Mouse (Mus musculus) left cerebral cortex, adult 11 months (tissue): ENCODE measurements around the gene Elavl3.
A peak's percentile ranks its signal among the peaks of the same experiment; 100 is the strongest.

Source experiments
- DNase-seq: peaks from one replicate; pipeline ENCODE4 v3.0.0; 2022; ENCODE audit warnings: low spot score

Elavl3 gene

DNA sequence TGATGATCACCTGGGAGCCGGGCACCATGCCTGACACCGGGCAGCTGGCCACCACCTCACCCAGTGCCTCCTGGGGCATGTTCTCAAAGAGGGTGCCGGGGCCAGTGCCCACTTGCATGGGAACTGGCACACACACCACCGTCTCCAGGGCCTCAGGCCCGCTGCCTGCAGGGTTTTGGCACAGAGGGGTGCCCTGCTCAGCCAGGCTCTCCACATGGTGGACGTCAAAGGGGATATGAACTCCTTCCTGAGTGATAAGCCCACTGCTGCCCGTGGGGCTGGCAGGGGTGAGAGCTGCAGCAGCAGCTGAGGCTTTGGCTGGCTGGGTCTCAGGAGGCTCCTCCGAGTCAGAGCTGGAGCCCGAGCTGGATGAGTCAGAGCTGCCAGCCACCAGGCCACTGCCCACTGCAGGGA lies 6.2 kb upstream of the Elavl3 start:
- no peak for DNase-seq

DNA sequence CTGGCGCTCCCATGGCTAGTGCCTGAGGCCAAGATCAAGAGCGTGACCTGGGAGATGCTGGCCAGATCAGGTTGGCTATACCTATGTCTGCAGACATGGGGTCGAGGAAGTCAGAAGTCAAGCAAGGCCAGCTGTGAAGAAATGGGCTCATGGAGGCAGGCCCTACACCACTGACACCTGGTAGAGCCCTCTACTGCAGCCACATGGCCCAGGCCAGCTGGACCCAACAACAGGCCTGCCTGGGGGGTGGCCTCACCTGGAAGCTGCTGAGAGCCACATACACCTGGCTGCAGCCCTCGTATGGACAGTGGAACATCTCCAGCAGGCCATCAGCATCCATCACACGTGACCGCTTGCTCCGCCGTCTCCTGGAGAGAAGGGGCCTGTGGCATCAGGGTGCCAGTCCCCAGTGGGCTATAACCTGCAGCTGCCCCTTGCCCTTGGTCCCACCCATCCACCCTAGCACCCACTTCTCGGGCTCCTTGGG lies 5.3 kb upstream of the Elavl3 start:
- DNase-seq: no peak

DNA sequence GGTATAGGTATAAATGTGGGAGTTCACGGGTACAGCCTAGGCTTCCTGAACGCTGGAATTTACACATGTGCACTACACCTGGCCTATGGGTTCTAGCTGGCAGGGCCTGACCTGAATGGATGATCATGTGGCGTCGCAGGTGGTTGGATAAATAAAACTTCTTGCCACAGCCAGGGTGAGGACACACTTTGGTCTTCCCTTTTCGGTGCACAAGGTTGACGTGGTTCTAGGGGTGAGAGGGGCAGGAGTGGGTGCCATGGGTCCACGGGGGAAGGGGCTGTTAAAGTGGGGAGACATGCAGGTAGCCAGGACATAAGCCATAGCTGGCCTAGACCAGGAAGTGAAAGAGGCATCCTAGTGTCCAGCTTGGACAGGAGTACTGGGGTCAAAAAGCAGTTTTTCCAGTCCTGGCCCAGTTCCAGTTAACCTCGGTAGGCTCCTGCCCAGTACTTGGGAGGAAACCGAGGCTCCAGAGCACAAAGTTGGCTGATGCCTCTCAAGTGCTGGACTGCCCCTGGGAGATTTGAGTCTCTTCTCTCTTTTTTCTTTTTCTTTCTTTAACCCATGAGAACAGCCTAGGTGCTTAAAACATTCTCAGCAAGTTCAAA lies 4.6 kb upstream of the Elavl3 start:
- DNase-seq: no peak

DNA sequence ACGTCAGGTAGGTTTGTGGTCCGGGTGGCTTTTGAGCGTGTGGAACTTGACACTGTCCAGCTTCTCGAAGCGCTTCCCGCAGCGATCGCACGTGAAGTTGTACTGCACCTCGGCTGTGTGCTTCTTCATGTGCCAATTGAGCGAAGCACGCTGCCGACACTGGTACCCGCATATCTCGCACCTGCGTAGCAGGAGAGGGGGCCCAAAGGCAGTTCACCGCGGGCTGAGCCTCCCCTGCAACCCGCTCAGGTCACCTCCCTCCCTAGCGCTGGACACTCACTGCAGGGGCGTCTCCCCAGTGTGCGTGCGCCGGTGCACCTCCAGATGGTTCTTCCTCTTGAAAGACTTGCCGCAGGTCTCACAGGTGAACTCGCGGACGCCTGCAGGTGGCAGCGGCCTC lies 3.9 kb upstream of the Elavl3 start:
- DNase-seq: no peak

DNA sequence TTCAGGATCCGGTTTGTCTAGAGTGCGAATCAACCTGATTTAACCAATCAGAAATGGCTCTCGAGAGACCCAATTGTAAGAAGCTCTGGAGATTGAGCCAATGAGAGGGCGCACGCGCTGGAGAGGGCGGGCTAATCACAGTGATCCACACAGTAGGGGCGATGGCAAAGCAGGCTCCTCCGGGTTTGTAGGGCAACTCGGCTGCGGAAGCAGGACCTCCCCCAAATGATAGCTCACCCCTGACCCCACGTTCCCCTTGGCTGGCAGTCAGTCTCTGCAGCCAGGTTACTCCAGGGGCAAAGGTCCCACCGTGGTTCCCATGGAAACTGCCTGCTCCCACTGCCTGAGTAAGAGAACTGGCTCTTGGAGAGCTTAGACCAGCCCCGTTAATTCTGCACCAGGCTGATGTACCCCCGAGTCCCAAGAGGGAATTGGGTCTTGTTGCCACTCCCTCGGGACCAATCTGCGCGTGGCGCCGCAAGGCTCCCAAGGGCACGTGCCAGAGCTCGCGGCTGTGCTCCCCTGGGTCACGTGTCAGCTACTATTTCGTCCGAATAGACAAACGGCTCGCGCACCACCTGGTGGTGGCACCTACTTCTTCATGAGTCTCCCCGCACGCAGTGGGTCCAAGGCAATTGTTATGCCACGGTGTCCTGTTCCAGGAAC lies 2.7 kb upstream of the Elavl3 start:
- DNase-seq: peak; percentile 85

DNA sequence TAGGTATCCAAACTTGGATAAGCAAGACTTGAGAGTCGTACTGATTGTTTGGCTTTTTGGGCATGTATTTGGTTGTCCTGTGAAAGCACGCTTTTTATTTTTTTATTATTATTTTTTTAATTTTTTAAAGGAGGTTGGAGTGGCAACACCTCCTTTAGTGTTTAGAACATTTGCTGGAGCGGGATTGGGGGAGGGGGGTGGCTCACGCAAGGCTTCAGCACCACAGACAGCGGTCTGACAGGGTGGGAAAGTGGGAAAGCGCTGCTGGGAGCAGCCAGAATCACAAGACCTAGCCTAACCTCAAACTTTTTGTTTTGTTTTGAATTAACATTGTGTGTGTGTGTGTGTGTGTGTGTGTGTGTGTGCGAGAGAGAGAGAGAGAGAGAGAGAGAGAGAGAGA lies 1.8 kb upstream of the Elavl3 start:
- DNase-seq: no peak

DNA sequence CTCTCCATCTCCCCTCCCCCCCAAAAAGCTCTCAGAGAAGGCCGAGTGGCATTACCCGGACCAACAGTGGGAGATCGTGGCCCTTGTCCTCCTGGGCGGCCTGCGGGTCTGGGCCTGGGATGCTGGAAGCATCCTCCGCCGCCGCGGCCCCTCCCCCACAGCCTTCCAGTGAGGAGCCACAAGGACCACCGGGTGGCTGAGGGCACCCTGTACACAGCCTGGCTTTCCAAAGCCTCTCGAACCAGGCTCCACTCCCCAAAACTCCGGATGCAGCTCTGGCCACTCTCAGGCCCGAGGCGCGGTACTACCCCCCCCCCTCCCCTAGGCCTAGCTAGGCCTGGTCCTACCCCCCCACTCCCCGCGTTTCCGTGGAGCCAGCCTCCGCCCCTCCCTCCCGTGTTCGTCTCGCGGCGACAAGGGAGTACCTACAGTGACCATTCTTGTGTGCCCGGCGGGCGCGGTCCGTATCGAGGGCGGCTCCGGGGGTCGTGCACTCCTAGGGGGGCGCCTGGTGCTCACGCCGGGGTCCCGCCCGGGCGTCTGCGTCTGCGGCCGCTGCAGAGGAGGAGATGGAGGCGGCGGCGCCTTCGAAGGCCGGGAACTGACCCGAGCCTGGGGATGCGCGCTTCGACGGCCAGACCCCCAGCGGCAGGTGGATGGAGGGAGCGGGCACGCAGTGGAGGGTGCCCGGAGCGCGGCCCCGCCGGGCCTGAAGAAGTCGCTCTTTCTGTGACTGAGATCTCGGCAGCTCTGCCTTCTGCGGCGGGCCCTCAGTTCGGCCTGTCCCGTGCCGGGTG lies 464 bp downstream of the Elavl3 start:
- DNase-seq: no peak

DNA sequence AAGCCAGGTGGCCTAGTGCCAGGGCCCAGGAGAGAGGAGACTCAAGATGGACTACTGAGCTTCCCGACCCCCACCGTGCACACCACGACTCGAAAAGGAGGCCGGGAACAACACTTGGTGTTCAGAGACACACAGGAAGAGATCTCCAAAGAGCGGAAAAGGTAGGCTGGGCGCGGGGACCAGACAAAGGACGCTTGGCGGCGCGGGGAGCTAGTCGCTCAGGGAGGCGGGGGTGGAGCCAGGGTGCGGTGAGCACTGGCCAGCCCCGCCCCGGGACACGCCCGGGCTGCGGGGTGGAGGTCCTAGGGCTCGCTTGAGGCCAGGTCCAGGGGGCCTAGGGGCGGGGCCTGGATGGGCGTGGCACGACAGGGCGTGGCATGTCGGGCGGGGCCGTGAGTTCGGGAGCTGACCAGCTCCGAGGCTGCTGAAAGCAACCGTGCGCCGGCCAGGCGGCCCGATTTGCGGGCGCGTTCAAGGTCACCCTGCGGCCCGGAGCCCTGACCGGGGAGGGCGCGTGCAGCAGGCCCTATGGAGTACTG lies 1.4 kb downstream of the Elavl3 start:
- peak; percentile 71 for DNase-seq

DNA sequence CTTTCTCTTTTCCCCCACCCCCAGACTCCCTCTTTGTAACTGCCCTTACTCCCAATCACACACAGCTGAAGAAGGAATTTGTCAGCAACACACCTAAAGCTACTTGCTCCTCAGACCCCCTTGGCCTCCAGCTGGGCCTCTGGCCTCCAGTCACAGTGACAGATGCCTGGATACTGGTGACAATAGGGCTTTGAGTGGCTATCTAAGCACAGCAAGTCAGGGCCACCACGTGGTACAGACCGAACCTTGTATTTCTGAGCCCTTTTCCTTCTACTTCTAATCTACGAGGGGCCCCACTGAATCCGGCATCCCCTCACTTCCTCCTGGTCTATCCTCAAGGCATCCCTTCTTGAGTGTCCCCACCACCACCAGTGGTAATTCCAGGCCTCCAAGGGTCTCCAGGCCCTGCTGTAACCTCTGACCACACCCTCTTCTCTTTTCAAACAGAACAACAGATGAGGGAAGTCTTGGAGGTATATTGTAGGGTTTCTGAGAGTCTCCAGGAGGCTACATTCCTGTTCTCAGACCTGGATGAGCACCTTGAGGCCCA lies 2.0 kb downstream of the Elavl3 start:
- no peak for DNase-seq

DNA sequence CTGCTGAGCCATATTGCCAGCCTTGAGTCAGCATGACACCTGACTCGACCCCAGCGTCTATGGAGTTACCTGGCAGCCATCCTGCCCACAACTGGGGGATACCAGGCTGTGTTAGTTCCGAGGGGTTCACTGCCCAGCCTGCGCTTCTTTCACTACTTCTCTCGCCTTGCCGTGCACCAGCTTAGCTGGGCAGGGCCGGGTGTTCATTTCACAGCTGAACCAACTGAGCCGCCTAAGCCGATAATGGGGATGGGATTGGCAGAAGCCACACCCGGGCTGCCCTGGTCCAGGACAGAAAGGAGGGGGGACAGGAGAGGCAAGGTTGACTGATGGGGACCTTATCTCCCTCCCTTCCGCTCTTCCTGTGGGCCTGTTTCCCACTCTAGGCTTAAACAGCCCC lies 2.5 kb downstream of the Elavl3 start:
- DNase-seq: no peak

DNA sequence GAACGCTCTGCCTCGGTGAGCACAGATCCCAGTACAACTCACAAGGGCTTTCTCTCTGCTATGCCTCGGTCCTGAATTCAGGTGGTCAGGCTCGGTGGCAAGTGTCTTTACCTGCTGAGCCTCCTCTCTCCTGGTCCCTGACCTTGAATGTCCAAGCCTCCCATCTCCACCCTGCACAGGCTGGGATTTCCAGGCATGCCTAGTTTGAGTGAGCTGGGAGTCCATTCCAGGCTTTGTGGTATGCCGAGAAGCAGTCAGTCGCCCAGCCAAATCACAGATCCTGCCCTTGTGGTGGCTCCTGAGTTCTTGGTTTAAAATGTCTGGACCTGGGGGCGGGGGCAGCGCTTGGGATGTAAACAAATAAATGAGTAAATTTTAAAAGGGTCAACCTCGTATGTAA lies 4.5 kb downstream of the Elavl3 start:
- no peak for DNase-seq

DNA sequence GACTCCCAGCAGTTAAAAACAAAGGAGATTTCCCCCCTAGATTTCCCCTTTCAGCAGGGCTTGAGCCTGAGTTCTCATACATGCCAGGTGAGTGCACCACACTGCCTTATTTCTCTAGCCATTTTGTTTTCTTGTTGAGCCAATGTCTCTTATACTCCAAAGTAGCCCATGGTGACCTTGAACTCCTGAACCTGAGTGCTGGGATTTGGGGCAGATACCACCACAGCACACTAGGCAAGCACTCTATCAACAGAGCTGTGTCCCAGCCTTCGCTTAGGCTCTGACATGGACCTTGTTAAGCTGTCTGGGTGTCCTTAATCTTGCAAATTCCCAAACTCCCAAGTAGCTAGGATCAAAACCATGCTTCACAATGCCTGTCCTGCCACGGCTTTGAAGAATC lies 10.0 kb downstream of the Elavl3 start:
- no peak for DNase-seq

DNA sequence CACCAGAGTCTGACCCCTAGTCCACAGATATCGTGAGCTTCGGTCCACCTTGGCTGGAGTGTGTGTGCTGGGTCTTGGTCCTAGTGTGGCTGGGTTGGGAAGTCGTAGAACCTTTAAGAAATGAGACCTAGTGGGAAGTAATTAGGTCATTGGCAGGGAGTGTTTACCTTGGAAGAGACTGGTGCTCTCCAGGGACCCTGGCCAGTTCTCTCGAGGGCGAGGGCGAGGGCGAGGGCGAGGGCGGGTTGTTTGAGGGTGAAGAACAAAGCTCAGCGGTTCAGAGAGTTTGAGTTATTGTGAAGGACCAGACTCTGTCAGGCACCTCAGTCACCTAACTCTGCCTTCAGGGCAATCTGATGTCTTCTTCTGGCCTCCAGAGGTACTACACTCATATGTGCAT lies 14.0 kb downstream of the Elavl3 start:
- no peak for DNase-seq

DNA sequence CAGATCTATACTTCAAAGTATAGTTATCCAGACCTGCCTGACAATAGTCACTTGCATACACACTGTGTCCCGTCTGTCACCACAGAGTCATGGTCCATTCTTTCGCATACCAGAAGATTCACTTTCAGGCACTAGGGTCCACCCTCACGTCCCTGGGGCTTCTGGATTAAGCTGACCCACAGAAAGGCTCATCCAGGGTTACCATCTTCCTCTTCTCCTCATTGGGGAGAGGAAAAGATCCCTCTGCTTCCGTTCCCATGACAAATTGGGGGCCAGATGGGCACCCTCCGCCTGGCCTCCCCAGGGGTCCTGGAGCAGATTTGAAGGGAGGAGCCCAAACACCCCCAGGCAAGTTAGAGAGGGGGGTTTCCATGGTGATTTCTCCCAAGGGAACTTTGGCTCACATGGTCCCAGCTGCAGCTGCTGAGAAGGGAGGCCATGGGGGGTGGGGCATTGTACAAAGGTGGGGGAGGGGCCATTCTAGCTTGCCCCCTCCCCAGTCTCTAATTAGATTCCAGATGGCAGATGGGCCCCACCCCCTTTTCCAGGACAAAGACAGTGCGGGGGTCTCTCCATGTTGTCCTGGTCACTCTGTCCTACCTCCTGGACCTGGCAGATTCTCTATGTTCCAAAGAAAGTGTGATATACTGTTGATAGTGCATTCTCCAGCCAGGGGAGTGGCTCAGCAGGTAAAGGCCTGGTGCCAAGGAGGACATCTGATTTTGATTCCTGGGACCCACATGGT lies 16.4 kb downstream of the Elavl3 start:
- no peak for DNase-seq

DNA sequence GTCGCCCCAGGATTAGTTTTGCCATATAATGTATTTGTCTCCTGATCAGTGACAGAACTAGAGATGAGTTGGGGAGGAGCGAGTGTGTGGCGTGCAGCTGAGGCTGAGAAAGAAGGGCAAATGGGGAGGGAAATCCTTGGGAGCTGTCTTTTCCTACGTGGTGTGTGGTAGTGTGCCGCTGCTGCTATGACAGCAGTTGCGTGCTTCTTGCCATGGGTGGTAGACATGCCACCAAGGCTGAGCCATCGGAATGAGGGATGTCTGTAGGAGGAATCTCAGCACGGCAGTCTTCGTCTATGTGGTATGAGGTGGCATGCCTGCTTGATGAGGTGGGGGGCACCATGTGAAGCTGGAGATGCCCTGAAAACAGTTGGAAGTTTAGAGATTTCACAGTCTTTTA lies 21.4 kb downstream of the Elavl3 start:
- no peak for DNase-seq

DNA sequence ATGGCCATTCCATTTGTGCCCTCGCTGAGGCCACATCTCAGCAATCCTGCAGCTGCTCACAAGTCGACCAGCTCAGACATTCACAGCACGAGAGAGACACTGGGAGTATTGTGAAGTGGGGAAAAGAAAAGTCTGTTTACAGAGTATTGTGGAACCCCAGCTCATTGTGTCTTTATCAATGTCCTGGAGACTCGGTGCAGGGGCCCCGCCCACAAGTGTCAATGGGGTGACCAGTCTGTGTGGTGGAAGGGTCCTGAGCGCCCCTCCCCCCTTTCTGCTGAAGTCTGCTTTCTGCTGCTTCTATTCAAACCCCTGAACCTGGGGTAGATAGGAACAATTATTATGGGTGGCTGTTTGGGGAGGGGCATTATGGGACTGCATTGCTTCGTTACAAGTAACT lies 23.4 kb downstream of the Elavl3 start:
- DNase-seq: no peak

DNA sequence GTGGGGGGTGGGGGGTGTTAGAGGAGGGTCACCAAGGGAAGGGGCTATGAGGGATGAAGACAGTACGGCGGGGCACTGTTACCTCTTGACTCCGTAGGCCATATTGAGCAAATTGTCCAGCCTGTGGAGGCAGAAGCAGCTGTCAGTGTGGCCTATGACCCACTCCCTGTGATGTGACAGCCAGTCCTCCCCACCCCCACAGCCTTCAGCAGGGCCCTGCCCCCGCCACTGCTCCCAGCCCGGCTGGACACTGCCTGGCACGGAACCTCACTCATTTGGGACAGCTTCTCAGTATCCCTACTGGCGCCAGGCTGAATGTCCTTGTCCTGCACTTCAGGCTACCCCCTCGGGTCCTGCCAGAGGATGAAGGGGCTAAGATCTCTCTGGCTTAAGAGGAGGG lies 27.2 kb downstream of the Elavl3 start:
- DNase-seq: no peak

DNA sequence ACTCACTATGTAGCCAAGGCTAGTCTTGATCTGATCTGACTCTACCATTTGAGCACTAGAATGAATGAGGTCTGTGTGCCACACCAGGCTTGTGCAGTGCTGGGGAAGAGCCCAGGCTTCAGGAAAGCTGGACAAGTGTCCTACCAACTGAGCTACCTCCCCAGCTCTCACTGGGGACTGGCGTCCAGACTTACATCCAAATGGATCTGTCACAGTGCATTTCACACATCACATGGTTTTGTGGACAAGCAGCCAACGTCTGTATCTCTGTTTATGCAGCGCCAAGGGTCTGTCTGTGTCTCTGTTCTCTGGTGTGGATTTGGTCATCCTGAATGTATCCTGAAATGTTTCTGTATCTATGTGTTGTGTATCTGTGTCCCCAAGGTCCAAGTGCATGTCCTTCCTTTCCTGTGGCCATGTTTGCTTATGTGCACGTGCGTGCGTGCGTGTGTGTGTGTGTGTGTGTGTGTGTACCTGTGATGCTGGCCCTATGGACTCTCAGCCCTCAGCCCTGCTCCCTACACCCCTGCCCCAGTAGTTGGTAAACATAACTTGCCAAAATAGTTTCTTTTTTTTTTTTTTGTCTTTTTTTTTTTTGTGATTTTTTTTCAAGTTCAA lies 34.5 kb downstream of the Elavl3 start:
- no peak for DNase-seq

DNA sequence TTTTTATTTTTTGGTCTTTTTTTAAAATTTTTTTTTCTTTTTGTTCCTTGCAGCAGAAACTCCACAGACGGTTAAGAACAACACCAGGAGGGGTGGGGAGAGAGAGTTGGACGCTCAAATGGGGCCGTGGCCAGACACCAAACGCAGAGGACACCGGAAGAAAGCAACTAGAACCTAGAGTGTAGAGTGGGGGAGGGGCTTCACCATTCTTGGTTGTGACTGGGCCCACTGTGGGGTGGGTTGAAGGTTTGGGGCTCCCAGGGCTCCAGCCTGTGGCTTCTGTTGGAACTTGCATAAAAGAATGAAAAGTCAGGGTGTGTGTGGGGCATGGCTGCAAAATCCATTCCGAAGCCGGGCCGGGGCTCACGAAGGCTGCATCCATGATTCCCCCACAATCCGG lies 35.6 kb downstream of the Elavl3 start:
- no peak for DNase-seq

DNA sequence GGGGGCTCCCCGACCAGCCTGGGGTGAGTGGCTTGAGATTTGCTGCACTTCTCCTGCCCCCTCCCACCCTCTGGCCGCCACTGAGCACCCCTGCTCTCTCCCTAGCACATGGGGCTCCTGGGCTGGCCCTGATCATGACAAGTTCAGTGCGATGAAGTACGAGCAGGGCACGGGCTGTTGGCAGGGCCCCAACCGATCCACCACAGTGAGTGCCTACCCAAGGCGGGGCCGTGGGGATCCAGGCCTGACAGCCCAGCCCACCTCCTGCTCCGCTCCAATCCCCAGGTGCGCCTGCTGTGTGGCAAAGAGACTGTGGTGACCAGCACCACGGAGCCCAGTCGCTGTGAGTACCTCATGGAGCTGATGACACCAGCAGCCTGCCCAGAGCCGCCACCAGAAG lies 39.1 kb downstream of the Elavl3 start:
- DNase-seq: no peak

DNA sequence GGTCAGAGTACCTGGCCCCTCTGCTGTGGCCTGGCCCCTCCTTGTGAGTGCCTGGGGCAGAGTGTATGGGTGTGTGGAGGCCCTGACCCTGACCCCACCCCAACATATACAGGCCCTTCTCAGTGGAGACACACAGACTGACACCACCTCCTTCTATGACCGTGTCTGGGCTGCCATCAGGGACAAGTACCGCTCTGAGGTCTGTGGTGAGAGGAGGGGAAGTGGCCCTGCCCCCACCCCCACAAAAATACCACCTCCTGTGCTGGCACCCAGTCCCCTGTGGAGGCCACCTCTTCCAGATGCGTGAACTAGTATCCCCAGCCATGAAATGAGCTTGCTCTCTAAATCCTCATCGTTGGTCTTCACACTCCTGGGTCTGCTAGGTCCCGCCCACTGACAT lies 40.8 kb downstream of the Elavl3 start:
- DNase-seq: no peak

DNA sequence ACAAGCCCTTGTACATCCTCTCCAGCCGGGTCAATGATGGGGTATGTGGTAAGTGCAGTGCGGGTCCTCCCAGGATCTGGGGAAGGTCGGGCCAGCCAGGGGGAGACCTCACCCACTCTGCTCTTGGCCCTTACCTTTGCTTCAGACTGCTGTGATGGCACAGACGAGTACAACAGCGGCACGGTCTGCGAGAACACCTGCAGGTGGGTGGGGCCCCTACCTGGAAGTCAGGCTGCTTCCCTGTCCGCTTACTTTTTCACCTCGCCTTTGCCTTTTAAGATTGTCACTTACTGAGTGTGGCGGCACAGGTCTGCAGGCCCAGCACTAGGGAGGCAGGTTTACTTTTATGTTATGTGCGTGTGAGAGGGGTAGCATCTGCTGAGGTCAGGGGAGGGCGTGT lies 47.3 kb downstream of the Elavl3 start:
- no peak for DNase-seq
